ENCODE assay signal across 24 mouse cellular contexts in genomic region chr11:61439170-61439569, GRCm38 (mm10). TPM values are rescaled to one million over a fixed set of nuclear protein-coding genes. Genes with fewer than 3 reads are reported as not detected.
A peak's percentile ranks its signal among the peaks of the same experiment; 100 is the strongest.
DNase-seq lines count a peak whose midpoint lies in the region; ATAC-seq and TF ChIP-seq lines count a peak whose summit lies in the region.
"Had no signal": no experiment of that assay in that cellular context is flagged by ENCODE, and none has a peak within 500 bp of the region (broad histone marks: within the 10 kb centered on the region; RNA-seq: fewer than 3 reads in every experiment).

No protein-coding gene starts in this region.

- DNase-seq in layer of hippocampus, adult 2 months (ENCODE audit: low spot score in 2 of 2): no peak
- no peak for DNase-seq in layer of hippocampus, adult 11-12 months (ENCODE audit: low spot score)
- DNase-seq in brain, adult 2 months (ENCODE audit: low read depth, low spot score): peak; percentile 58
- DNase-seq in right cerebral cortex, postnatal 14 days: no peak
- DNase-seq: adrenal gland, adult 8-10 months; adrenal gland, postnatal 14 days; adrenal gland, postnatal 36 days; cerebellum, adult 11 months; cerebellum, adult 18-20 months; cerebellum, adult 9-10 months; cerebellum, postnatal 10 days; cerebellum, postnatal 25 days; embryo, embryonic 11 days had no signal

- no peaks in the 10 kb centered on the region for H3K9me3 ChIP-seq in heart, embryonic 12.5 days (replicated peaks)
- H3K9me3 ChIP-seq: embryonic facial prominence, embryonic 15.5 days; forebrain, embryonic 10.5 days; forebrain, embryonic 12.5 days had no signal

- H3K4me3 ChIP-seq in layer of hippocampus, adult 2 months: no peak overlapping the region
- H3K4me3 ChIP-seq in heart, embryonic 12.5 days: no peak overlapping the region
- H3K4me3 ChIP-seq: embryonic facial prominence, embryonic 13.5 days; embryonic facial prominence, embryonic 15.5 days; erythroblast, embryonic 14.5 days; forebrain, embryonic 10.5 days; forebrain, embryonic 12.5 days had no signal

- no peaks in the 10 kb centered on the region for H3K4me1 ChIP-seq in heart, embryonic 12.5 days (replicated peaks)

- ATAC-seq in heart, embryonic 12.5 days (ENCODE audit: insufficient number of reproducible peaks, low FRiP score): no peak
- ATAC-seq: activated CD4-positive, CD25-positive, alpha-beta regulatory T cell, adult 4 months; forebrain, embryonic 14.5 days; forebrain, embryonic 16.5 days; Patski had no signal

- WGBS in heart, embryonic 12.5 days: 56% methylated on average over 3 of the region's 3 CpGs

- TF ChIP-seq CTCF in layer of hippocampus, adult 2 months (conservative IDR thresholded peaks at IDR 0.05): no peak

- no peaks in the 10 kb centered on the region for H3K36me3 ChIP-seq in heart, embryonic 12.5 days
- H3K36me3 ChIP-seq: embryonic facial prominence, embryonic 13.5 days; embryonic facial prominence, embryonic 15.5 days; forebrain, embryonic 10.5 days; forebrain, embryonic 12.5 days had no signal

- no peak overlapping the region for H3K4me2 ChIP-seq in heart, embryonic 12.5 days
- H3K4me2 ChIP-seq: embryonic facial prominence, embryonic 13.5 days; embryonic facial prominence, embryonic 15.5 days; forebrain, embryonic 12.5 days had no signal

- H3K27me3 ChIP-seq in heart, embryonic 12.5 days (replicated peaks): no peaks in the 10 kb centered on the region
- H3K27me3 ChIP-seq: embryonic facial prominence, embryonic 13.5 days; embryonic facial prominence, embryonic 15.5 days; forebrain, embryonic 12.5 days had no signal

- no peak overlapping the region for H3K9ac ChIP-seq in heart, embryonic 12.5 days
- H3K9ac ChIP-seq: embryonic facial prominence, embryonic 13.5 days; embryonic facial prominence, embryonic 15.5 days; forebrain, embryonic 12.5 days had no signal

- H3K27ac ChIP-seq in layer of hippocampus, adult 2 months: peak overlapping the region; percentile 82; the same call in 1 of the 2 replicates
- H3K27ac ChIP-seq in heart, embryonic 12.5 days (ENCODE audit: poor library complexity, severe bottlenecking): no peak overlapping the region
- H3K27ac ChIP-seq: embryonic facial prominence, embryonic 13.5 days; embryonic facial prominence, embryonic 15.5 days; forebrain, embryonic 10.5 days; forebrain, embryonic 12.5 days had no signal

RNA-seq across cellular contexts. Expression of gene Rnf112, which starts 14.8 kb away (rescaled TPM):
- 100 to 1,000 TPM; 543 to 554 TPM for total RNA-seq in layer of hippocampus, adult 2 months (2021)
- 0.17 and 0.42 TPM in 2 replicates for polyA plus RNA-seq in heart, embryonic 12.5 days (2016; fragmentation: Nextera tagmentation; extraction: Ambion mirVana)
- polyA plus RNA-seq: activated CD4-positive, CD25-positive, alpha-beta regulatory T cell, adult 4 months; C2C12; erythroblast, embryonic 14.5 days; Patski had no signal

RNA-seq across cellular contexts. Expression of gene Mfap4, which starts 46.1 kb away (rescaled TPM):
- 1 to 10 TPM; 4.8 to 5.0 TPM for total RNA-seq in layer of hippocampus, adult 2 months (2021)
- polyA plus RNA-seq in heart, embryonic 12.5 days (2016; fragmentation: Nextera tagmentation; extraction: Ambion mirVana): 72.4 and 76.0 TPM in 2 replicates
- polyA plus RNA-seq: activated CD4-positive, CD25-positive, alpha-beta regulatory T cell, adult 4 months; C2C12; erythroblast, embryonic 14.5 days; Patski had no signal

RNA-seq across cellular contexts. Expression of gene Mapk7, which starts 55.0 kb away (rescaled TPM):
- 10 to 100 TPM; 26.2 to 28.5 TPM for total RNA-seq in layer of hippocampus, adult 2 months (2021)
- 33.9 and 35.3 TPM in 2 replicates for polyA plus RNA-seq in heart, embryonic 12.5 days (2016; fragmentation: Nextera tagmentation; extraction: Ambion mirVana)
